Mouse (Mus musculus): Measurements from ENCODE around the gene Hivep3.

DNA sequence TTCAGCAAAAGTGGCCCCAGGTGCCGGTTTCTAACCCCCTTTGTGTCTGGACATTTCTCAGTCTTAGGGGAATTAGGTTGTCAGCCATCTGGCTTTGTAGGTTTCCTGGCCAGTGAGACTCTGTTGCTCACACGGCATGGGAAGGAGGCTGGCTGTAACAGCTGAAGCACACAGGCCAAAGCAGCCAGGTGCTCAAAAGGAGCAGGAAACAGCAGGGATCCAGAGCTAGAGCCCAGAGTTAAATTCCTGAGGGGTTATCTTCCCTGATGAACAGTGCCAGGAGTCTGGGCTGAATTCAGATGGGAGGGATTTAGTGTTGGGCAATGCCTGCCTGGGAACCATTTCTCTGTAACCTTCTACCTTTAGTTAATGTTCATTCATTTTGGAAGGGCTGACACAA is 35.2 kb upstream of the Hivep3 start:
- TF ChIP-seq EP300 (IDR thresholded peaks at IDR 0.05; ENCODE audit: insufficient read depth, low read depth, low read length) (no peak), CTCF (IDR thresholded peaks at IDR 0.05) (no peak), POLR2A (IDR thresholded peaks at IDR 0.05; ENCODE audit: insufficient read depth, low read depth, low read length) (no peak)
